Mouse (Mus musculus): Measurements from ENCODE around the gene Tdo2. TPM values are rescaled to one million over a fixed set of nuclear protein-coding genes. Genes with fewer than 3 reads are reported as not detected.

Tdo2 gene
- not detected in 2 replicates for total RNA-seq (2017)

GRCm38 (mm10) chr3:81976102-81976501, at the start of gene Tdo2:
Gene Tdo2, minus strand, starts transcription at chr3:81976202.
- ATAC-seq (replicated peaks; ENCODE audit: low read depth, poor library complexity, severe bottlenecking), result no peak

DNA sequence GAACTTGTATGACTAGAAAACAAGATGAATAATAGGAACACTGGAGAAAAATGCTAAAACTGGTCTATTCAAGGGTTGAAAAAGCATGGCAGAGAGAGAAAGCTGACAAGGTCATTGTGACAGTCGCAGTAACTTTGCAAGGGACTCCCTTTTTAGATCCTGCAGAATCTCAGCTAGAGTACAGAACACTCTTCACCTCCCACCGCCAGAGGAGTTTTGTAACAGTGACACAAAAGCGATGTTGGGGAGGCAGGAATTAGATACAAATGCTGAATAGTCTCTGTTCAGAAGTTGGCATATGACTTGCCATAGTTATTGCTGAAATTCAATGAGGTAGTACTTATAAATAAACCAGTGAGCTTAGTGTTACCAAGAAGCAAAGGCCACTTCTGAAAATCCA, 47.1 kb upstream of the Tdo2 start:
- ATAC-seq (replicated peaks; ENCODE audit: low read depth, poor library complexity, severe bottlenecking), result no peak

- no peak for ATAC-seq (replicated peaks; ENCODE audit: low read depth, poor library complexity, severe bottlenecking)
Observed at GRCm38 (mm10) chr3:82022421-82022920, 46.5 kb upstream of the Tdo2 start.

- ATAC-seq (replicated peaks; ENCODE audit: low read depth, poor library complexity, severe bottlenecking), result no peak
Observed at GRCm38 (mm10) chr3:82014148-82014703, 38.2 kb upstream of the Tdo2 start.

- no peak for ATAC-seq (replicated peaks; ENCODE audit: low read depth, poor library complexity, severe bottlenecking)
Observed at GRCm38 (mm10) chr3:82007002-82007401, 31.0 kb upstream of the Tdo2 start.

- peak; percentile 92 for ATAC-seq (replicated peaks; ENCODE audit: low read depth, poor library complexity, severe bottlenecking)
Observed at GRCm38 (mm10) chr3:81995988-81996387, 20.0 kb upstream of the Tdo2 start.

GRCm38 (mm10) chr3:81995371-81995770, 19.4 kb upstream of the Tdo2 start:
- ATAC-seq (replicated peaks; ENCODE audit: low read depth, poor library complexity, severe bottlenecking), result no peak

DNA sequence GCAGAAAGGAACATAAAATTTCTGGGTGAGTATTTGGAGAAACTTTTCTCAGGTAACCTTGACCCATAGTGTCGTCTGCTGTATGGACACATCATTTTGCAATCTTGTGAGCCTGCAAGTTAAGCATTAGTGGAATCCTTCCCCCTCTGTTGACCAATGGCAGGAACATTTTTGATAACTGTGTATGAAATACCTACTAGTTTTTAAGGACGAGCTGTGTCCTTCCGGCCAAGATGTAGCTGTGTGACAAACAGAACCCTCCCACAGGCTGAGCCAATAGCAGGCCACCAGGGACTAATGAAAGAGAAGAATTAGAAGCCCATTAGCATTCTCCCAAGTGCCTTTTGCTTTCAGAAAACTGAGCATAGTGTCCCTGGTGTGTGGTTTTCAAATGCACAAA, 14.5 kb upstream of the Tdo2 start:
- ATAC-seq (replicated peaks; ENCODE audit: low read depth, poor library complexity, severe bottlenecking), result no peak

- ATAC-seq (replicated peaks; ENCODE audit: low read depth, poor library complexity, severe bottlenecking), result peak; percentile 85
Observed at GRCm38 (mm10) chr3:81989692-81990141, 13.7 kb upstream of the Tdo2 start.

DNA sequence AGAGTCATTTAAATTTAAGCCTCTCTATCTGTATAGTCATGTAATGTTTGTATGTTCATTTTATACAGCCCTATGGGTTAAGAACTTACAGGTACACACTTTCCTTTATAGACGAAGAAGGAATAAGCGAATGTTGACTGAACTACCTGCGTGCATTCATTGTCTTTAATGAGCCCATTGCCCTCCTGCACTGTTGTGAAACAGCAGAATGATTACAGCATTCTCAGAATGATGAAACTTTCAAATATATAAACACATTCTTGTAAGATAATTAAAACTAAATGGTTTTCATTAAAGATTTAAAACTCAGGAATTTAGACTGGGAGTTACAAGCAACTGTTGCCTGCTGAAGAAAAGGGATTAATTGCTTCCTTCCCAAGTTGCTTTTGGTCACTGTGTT, 11.6 kb upstream of the Tdo2 start:
- no peak for ATAC-seq (replicated peaks; ENCODE audit: low read depth, poor library complexity, severe bottlenecking)

DNA sequence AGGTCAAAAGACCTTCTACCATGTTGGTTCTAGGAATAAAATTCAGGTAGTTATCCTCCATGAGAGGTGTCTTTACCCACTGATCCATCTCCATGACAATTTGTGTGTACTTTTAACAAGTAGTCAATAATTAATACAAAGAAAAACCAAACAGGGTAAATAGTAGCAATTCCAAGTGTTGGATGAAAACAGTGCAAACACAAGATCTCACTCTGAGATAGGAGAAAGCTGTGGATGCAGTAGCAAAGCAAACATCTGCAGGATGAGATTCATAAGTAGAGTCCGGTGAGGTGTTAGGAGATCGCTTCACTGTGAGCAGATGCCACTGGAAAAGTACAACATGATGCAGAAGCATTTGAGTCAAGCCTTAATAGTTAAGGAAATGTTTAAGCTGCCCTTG, 10.1 kb upstream of the Tdo2 start:
- no peak for ATAC-seq (replicated peaks; ENCODE audit: low read depth, poor library complexity, severe bottlenecking)

DNA sequence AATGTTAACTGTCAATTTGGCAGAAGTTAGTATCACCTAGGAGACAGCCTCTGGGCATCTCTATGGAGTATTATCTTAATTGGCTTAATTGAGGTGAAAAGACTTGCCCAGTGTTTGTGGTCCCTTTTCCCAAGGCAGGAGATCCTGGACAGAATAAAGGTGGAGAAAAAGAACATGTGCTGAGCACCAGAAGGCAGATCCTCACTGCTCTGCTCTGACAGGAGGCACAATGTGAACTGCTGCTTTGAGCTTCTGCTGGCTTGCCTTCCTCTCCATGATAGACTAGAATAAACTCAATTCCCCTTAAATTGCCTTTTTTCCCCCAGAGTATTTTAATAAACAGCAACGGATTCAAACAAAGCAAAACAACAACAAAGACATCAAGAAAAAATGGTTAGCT, 9.1 kb upstream of the Tdo2 start:
- no peak for ATAC-seq (replicated peaks; ENCODE audit: low read depth, poor library complexity, severe bottlenecking)

DNA sequence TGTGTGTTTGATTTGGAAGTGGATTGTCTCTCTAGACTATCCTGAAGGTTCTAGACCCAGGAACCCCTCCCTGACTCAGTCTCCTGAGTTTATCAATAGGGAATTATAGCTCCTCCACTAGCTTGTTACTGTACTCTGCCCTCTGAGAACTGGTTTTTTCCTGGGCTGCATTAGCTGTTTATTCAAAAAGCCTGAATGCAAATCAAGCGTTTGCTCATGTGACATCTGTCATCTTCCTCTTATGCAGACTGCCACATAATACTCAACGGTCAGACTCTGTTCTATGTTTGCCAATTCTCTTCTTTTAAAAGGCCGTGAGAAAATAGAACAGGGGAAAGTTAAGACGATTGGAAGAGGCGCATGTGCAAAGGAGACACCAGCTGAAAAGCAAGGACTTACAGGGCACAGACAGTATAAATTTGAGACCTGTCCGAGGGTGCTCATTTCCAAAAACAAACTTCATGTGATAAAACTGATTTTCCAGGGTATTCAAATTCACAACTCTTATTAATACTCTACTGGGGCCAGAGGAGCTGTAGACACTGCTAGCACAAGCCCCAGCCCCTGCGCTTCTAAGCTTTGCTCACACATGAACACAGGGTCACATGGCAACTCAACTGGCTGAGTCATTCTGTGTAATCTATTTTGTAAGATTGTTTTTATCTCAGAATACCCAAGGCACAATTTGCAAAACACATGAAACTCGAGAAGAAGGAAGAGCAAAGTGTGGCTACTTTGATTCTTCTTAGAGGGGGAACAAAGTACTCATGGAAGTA, 7.3 kb upstream of the Tdo2 start:
- ATAC-seq (replicated peaks; ENCODE audit: low read depth, poor library complexity, severe bottlenecking), result no peak; the same call in 1 of the 2 replicates

- ATAC-seq (replicated peaks; ENCODE audit: low read depth, poor library complexity, severe bottlenecking), result no peak
Observed at GRCm38 (mm10) chr3:81981990-81982389, 6.0 kb upstream of the Tdo2 start, which contains the start of gene Asic5. Gene Asic5, plus strand, starts transcription at chr3:81982290.

DNA sequence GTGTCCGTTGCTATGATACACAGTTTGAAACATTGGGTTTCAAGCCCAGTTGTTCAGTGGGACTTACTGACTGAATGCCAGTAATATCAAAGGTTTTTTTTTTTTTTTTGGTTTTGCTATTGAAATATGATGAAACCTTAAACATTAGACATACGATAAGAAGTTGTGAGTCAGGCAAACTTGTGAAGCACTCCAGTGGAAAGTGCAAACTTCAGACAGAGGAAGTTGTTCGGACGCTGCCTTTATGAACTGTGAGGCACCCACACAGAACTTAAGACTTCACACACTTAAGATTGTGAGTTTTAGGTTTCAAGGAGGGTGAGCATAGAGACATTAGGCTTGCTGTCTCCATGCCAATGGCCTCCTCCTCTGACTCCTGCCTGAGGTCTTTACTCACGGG, 5.6 kb upstream of the Tdo2 start:
- no peak for ATAC-seq (replicated peaks; ENCODE audit: low read depth, poor library complexity, severe bottlenecking)

GRCm38 (mm10) chr3:81975607-81976006, 395 bp downstream of the Tdo2 start:
- no peak for ATAC-seq (replicated peaks; ENCODE audit: low read depth, poor library complexity, severe bottlenecking)

- ATAC-seq (replicated peaks; ENCODE audit: low read depth, poor library complexity, severe bottlenecking), result no peak
Observed at GRCm38 (mm10) chr3:81964596-81964995, 11.4 kb downstream of the Tdo2 start.

DNA sequence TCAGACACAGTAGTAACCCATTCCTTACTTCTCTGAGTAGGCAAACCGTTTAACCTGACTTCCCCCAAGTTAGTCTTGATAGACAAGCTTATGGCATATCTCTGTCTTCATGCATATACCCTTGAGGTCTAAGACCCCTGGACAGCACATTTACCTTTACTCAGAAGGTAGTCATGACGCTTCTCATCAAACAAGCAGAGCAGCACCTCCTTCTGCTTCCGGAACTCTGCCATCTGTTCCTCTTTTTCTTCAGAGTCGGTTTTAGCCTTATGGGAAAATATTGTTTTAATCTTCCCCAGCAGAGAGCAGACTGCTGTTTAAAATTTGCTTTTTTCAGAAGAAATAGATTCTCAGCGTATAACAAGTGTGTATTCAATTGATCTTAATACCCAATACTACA, 12.2 kb downstream of the Tdo2 start:
- ATAC-seq (replicated peaks; ENCODE audit: low read depth, poor library complexity, severe bottlenecking), result peak; percentile 90

GRCm38 (mm10) chr3:81961336-81961735, 14.7 kb downstream of the Tdo2 start:
- no peak for ATAC-seq (replicated peaks; ENCODE audit: low read depth, poor library complexity, severe bottlenecking)

- ATAC-seq (replicated peaks; ENCODE audit: low read depth, poor library complexity, severe bottlenecking), result no peak
Observed at GRCm38 (mm10) chr3:81957484-81957883, 18.5 kb downstream of the Tdo2 start.

GRCm38 (mm10) chr3:81951785-81952184, 24.2 kb downstream of the Tdo2 start:
- ATAC-seq (replicated peaks; ENCODE audit: low read depth, poor library complexity, severe bottlenecking), result no peak

GRCm38 (mm10) chr3:81949048-81949447, 27.0 kb downstream of the Tdo2 start:
- peak; percentile 72 for ATAC-seq (replicated peaks; ENCODE audit: low read depth, poor library complexity, severe bottlenecking)

Data from common myeloid progenitor, adult 5-6 weeks (primary cell).